Mouse (Mus musculus) small intestine, adult 2 months (tissue): ENCODE measurements at regions not wholly inside any gene's neighbourhood (a gene's known extent, or its start where the extent isn't known, plus 50 kb on each side); places are given as distances from the start of the nearest gene placed in this dataset.

Experiments
- H3K27ac ChIP-seq: fragments of 200-500 bp; 2 replicates; pipeline ENCODE4 v1.5.1; 2012; ENCODE audit warnings: low read depth, low read length, control low read depth, inconsistent platforms; ENCODE audit not compliant: insufficient read depth
- H3K27me3 ChIP-seq: fragments of 200-500 bp; 2 replicates; pipeline ENCODE4 v1.6.1; 2012; ENCODE audit warnings: mild to moderate bottlenecking, moderate library complexity, low read length, inconsistent platforms; ENCODE audit not compliant: control insufficient read depth, insufficient read depth
- H3K36me3 ChIP-seq: fragments of 200-500 bp; 2 replicates; pipeline ENCODE4 v1.6.1; 2012; ENCODE audit warnings: mild to moderate bottlenecking, low read length, control low read depth, inconsistent platforms; ENCODE audit not compliant: control insufficient read depth, insufficient read depth
- H3K4me1 ChIP-seq: fragments of 200-500 bp; 2 replicates; pipeline ENCODE4 v1.6.1; 2012; ENCODE audit warnings: low read length, inconsistent platforms, mixed read lengths; ENCODE audit not compliant: control insufficient read depth, insufficient read depth, insufficient read length
- H3K4me3 ChIP-seq: fragments of 200-500 bp; 2 replicates; pipeline ENCODE4 v1.5.1; 2012; ENCODE audit warnings: low read depth, mild to moderate bottlenecking, control low read depth, inconsistent platforms, low read length, moderate library complexity
- CTCF ChIP-seq: fragments of 200-500 bp; IDR thresholded peaks from 2 replicates; pipeline ENCODE4 v1.5.1; 2012; ENCODE audit warnings: low read depth, mild to moderate bottlenecking, control low read depth, inconsistent platforms, low read length, moderate library complexity, mixed read lengths; ENCODE audit not compliant: insufficient replicate concordance, insufficient read length; ENCODE audit errors: extremely low read depth
- POLR2A ChIP-seq: fragments of 200-500 bp; IDR thresholded peaks from 2 replicates; pipeline ENCODE4 v1.6.1; 2012; ENCODE audit warnings: low read depth, mild to moderate bottlenecking, control low read depth, inconsistent platforms, low read length, moderate library complexity
- WGBS: fragments of 180-500 bp; shearing (Covaris S2); methylation state at CpG from one replicate; pipeline ENCODE4 v1.1.7; 2018; 5-methylcytosine and 5-hydroxymethylcytosine counted together

- TF ChIP-seq POLR2A (no peak), CTCF (no peak)
- 72% methylated on average over 10 of the region's 10 CpGs for WGBS
Observed at GRCm38 (mm10) chr9:101458306-101458946, 206.8 kb upstream of the Ppp2r3a start.

GRCm38 (mm10) chr9:101446316-101446715, 194.7 kb upstream of the Ppp2r3a start:
- TF ChIP-seq POLR2A (no peak), CTCF (no peak)
- Histone ChIP-seq H3K27ac (no peak overlapping the region), H3K4me1 (no peaks in the 10 kb centered on the region), H3K4me3 (no peak overlapping the region), H3K27me3 (no peaks in the 10 kb centered on the region), H3K36me3 (no peaks in the 10 kb centered on the region)
- 56% methylated on average over 2 of the region's 2 CpGs for WGBS

More at GRCm38 (mm10) chr9:101458306-101458946, 206.8 kb upstream of the Ppp2r3a start:
- no peaks in the 10 kb centered on the region for H3K4me1 ChIP-seq
- H3K36me3 ChIP-seq: no peaks in the 10 kb centered on the region
- H3K4me3 ChIP-seq: no peak overlapping the region
- no peaks in the 10 kb centered on the region for H3K27me3 ChIP-seq
- no peak overlapping the region for H3K27ac ChIP-seq

GRCm38 (mm10) chr9:101445764-101446163, 194.2 kb upstream of the Ppp2r3a start:
- Histone ChIP-seq H3K4me1 (no peaks in the 10 kb centered on the region), H3K27me3 (no peaks in the 10 kb centered on the region), H3K27ac (no peak overlapping the region), H3K36me3 (no peaks in the 10 kb centered on the region), H3K4me3 (no peak overlapping the region)
- TF ChIP-seq CTCF (no peak), POLR2A (no peak)
- WGBS: 71% methylated on average over 5 of the region's 5 CpGs

- no peak for TF ChIP-seq POLR2A
- TF ChIP-seq CTCF: no peak
- no peaks in the 10 kb centered on the region for H3K27me3 ChIP-seq
- 77% methylated on average over 1 of the region's 1 CpGs for WGBS
- H3K4me1 ChIP-seq: no peaks in the 10 kb centered on the region
- no peak overlapping the region for H3K27ac ChIP-seq
- H3K36me3 ChIP-seq: no peaks in the 10 kb centered on the region
- no peak overlapping the region for H3K4me3 ChIP-seq
Observed at GRCm38 (mm10) chr9:101445293-101445692, 193.7 kb upstream of the Ppp2r3a start.

- no peaks in the 10 kb centered on the region for H3K36me3 ChIP-seq
- no peak overlapping the region for H3K4me3 ChIP-seq
- no peak for TF ChIP-seq CTCF
- TF ChIP-seq POLR2A: no peak
- H3K4me1 ChIP-seq: no peaks in the 10 kb centered on the region
- no peaks in the 10 kb centered on the region for H3K27me3 ChIP-seq
- no peak overlapping the region for H3K27ac ChIP-seq
- WGBS: 79% methylated on average over 6 of the region's 6 CpGs
Observed at GRCm38 (mm10) chr9:101439856-101440255, 188.3 kb upstream of the Ppp2r3a start.

GRCm38 (mm10) chr9:101438564-101439180, 187.1 kb upstream of the Ppp2r3a start:
- Histone ChIP-seq H3K27ac (no peak overlapping the region), H3K4me3 (no peak overlapping the region), H3K36me3 (no peaks in the 10 kb centered on the region), H3K4me1 (no peaks in the 10 kb centered on the region), H3K27me3 (no peaks in the 10 kb centered on the region)
- 60% methylated on average over 12 of the region's 12 CpGs for WGBS
- no peak for TF ChIP-seq CTCF

GRCm38 (mm10) chr9:101424974-101425670, 173.5 kb upstream of the Ppp2r3a start:
- Histone ChIP-seq H3K4me1 (no peaks in the 10 kb centered on the region), H3K27me3 (no peaks in the 10 kb centered on the region), H3K4me3 (no peak overlapping the region), H3K36me3 (no peaks in the 10 kb centered on the region), H3K27ac (no peak overlapping the region)
- 75% methylated on average over 12 of the region's 12 CpGs for WGBS
- TF ChIP-seq POLR2A (no peak), CTCF (no peak)
